Mouse (Mus musculus) hindbrain, postnatal 0 days (tissue): ENCODE results near the gene Jun. TPM values are rescaled to one million over a fixed set of nuclear protein-coding genes. Genes with fewer than 3 reads are reported as not detected.

Experiments
- ATAC-seq: fragments of 200-750 bp; cut with Nextera tagmentation; 2 replicates; pipeline ENCODE4 v1.8.0; 2017; ENCODE audit warnings: mild to moderate bottlenecking, moderate TSS enrichment, moderate library complexity
- DNase-seq: peaks from one replicate; pipeline ENCODE4 v3.0.0-alpha.2; 2015; ENCODE audit warnings: low spot score
- H3K27ac ChIP-seq: fragments of 300-500 bp; sonication (generic); 2 replicates; pipeline ENCODE4 v1.5.1; 2014; ENCODE audit warnings: mild to moderate bottlenecking
- H3K27me3 ChIP-seq: fragments of 300-500 bp; sonication (generic); 2 replicates; pipeline ENCODE4 v1.6.1; 2014; ENCODE audit warnings: low read length, mixed read lengths; ENCODE audit not compliant: insufficient read depth
- H3K36me3 ChIP-seq: fragments of 300-500 bp; sonication (generic); 2 replicates; pipeline ENCODE4 v1.6.1; 2014; ENCODE audit warnings: low read length, mixed read lengths; ENCODE audit not compliant: insufficient read depth
- H3K4me1 ChIP-seq: fragments of 300-500 bp; sonication (generic); 2 replicates; pipeline ENCODE4 v1.6.1; 2014; ENCODE audit warnings: antibody characterized with exemption, low read length, mixed read lengths; ENCODE audit not compliant: insufficient read depth
- H3K4me2 ChIP-seq: fragments of 300-500 bp; sonication (generic); 2 replicates; pipeline ENCODE4 v1.6.1; 2014; ENCODE audit warnings: low read depth, mild to moderate bottlenecking, low read length, moderate library complexity, mixed read lengths
- H3K4me3 ChIP-seq: fragments of 300-500 bp; sonication (generic); 2 replicates; pipeline ENCODE4 v1.5.1; 2014; ENCODE audit warnings: low read length
- H3K9ac ChIP-seq: fragments of 300-500 bp; sonication (generic); replicated peaks from 2 replicates; pipeline ENCODE4 v1.6.1; 2014; ENCODE audit warnings: mild to moderate bottlenecking, low read length, moderate library complexity, mixed read lengths
- H3K9me3 ChIP-seq: fragments of 300-500 bp; sonication (generic); 2 replicates; pipeline ENCODE4 v1.6.1; 2016; ENCODE audit warnings: low read length, mixed read lengths
- CTCF ChIP-seq: IDR thresholded peaks from 2 replicates; pipeline ENCODE4 v1.5.1; 2016; ENCODE audit warnings: antibody characterized with exemption, control low read depth, low read depth
- WGBS: fragments of 180-500 bp; shearing (Covaris S2); extraction: QIAGEN DNeasy Blood & Tissue Kit; methylation state at CpG from one replicate; pipeline ENCODE4 v1.1.7; 2014; 5-methylcytosine and 5-hydroxymethylcytosine counted together
- polyA plus RNA-seq: library from polyadenylated mRNA; unstranded; fragments of >200 nt; fragmentation: Nextera tagmentation; extraction: Ambion mirVana; gene quantifications from 2 replicates; pipeline ENCODE4 v1.2.1, GENCODE M21; 2015
- total RNA-seq: library from RNA; depleted of rRNA; stranded (reverse); fragments of >200 nt; gene quantifications from 2 replicates; pipeline ENCODE4 v1.2.3, GENCODE M21; 2014

Jun gene
- total and polyA plus RNA-seq, 2 experiments from 2014 or later = 57.5 to 74.4 TPM

DNA sequence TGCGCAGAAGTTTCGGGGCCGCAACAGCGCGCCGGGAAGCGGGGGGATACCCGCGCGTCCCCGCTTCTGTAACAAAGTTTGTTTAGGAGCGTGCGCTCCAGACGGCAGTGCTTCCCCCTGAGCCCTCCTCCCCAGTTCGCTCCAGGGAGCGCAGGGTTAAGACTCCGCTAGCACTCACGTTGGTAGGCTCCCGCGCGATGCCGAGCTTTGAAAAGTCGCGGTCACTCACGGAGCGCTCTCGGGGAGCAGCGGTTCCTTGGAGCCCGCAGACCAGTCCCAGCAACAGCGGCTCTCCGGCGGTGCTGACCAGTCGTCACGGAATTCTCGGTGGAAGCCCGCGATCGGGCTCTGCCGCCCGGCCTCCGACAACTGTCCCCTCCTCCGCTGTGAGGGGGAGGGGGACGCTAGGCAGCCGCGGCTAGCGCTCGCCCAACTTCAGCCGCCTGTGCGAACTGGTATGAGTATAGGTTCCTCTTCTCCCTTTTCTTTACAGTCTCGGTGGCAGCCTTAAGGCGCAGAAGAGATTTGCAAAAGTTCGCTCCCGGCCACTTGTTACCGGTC is 631 bp downstream of the Jun start:
- Histone ChIP-seq H3K9ac (peak overlapping the region; percentile 82), H3K9me3 (no peaks in the 10 kb centered on the region), H3K4me2 (peak overlapping the region; percentile 79), H3K27me3 (no peaks in the 10 kb centered on the region), H3K27ac (peak overlapping the region; percentile 92), H3K4me1 (peaks cover 7% of the 10 kb centered on the region), H3K36me3 (no peaks in the 10 kb centered on the region), H3K4me3 (peak overlapping the region; percentile 84)
- ATAC-seq (no peak), DNase-seq (peak; percentile 69)
- WGBS = under 1% methylated on average over 54 of the region's 54 CpGs
- no peak for TF ChIP-seq CTCF

DNA sequence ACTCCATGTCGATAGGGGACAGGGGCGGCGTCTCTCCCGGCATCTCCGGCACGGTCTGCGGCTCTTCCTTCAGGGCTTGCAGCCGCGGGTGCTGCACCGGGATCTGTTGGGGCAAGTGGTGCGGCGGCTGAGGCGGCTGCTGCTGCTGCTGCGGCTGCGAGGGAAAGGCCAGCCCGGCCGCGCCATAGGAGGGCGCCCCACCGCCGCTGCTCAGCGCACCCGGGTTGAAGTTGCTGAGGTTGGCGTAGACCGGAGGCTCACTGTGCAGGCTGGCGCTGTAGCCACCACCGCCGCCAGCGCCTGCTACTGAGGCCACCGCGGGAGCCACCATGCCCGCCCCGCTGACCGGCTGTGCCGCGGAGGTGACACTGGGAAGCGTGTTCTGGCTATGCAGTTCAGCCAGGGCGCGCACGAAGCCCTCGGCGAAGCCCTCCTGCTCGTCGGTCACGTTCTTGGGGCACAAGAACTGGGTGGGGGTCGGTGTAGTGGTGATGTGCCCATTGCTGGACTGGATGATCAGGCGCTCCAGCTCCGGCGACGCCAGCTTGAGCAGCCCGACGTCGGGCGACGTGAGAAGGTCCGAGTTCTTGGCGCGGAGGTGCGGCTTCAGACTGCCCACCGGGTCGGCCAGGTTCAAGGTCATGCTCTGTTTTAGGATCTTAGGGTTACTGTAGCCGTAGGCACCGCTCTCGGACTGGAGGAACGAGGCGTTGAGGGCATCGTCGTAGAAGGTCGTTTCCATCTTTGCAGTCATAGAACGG is 1.3 kb downstream of the Jun start:
- H3K9me3 ChIP-seq = no peaks in the 10 kb centered on the region
- WGBS = under 1% methylated on average over 70 of the region's 70 CpGs
- no peak for ATAC-seq

DNA sequence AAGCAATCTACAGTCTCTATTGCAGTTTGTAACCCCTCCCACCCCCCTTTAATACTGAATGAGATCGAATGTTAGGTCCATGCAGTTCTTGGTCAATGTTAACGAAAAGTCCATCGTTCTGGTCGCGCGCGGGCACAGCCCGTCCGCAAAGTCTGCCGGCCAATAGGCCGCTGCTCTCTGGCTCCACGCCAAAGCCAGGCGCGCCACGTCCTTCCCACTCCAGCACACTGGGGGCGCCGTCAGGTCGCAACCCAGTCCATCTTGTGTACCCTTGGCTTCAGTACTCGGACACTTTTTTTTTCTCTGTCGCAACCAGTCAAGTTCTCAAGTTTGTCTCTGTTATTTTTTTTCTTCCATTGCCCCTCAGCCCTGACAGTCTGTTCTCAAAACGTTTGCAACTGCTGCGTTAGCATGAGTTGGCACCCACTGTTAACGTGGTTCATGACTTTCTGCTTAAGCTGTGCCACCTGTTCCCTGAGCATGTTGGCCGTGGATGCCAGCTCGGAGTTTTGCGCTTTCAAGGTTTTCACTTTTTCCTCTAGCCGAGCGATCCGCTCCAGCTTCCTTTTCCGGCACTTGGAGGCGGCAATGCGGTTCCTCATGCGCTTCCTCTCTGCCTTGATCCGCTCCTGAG is 2.0 kb downstream of the Jun start:
- WGBS = under 1% methylated on average over 34 of the region's 34 CpGs
- ATAC-seq (no peak), DNase-seq (peak; percentile 89)
- Histone ChIP-seq H3K9ac (peak overlapping the region; percentile 82), H3K36me3 (no peaks in the 10 kb centered on the region), H3K9me3 (no peaks in the 10 kb centered on the region), H3K4me3 (peak overlapping the region; percentile 84), H3K4me1 (peaks cover 7% of the 10 kb centered on the region), H3K27ac (peak overlapping the region; percentile 92), H3K27me3 (no peaks in the 10 kb centered on the region), H3K4me2 (peak overlapping the region; percentile 79)
- peak; percentile 67 for TF ChIP-seq CTCF

More for the DNA sequence above, 1.3 kb downstream of the Jun start:
- Histone ChIP-seq H3K4me2 (peak overlapping the region; percentile 79), H3K36me3 (no peaks in the 10 kb centered on the region), H3K4me3 (peak overlapping the region; percentile 84), H3K4me1 (peaks cover 7% of the 10 kb centered on the region), H3K27ac (peak overlapping the region; percentile 92), H3K27me3 (no peaks in the 10 kb centered on the region), H3K9ac (peak overlapping the region; percentile 82)
- peak; percentile 51 for TF ChIP-seq CTCF
- DNase-seq = peak; percentile 85

DNA sequence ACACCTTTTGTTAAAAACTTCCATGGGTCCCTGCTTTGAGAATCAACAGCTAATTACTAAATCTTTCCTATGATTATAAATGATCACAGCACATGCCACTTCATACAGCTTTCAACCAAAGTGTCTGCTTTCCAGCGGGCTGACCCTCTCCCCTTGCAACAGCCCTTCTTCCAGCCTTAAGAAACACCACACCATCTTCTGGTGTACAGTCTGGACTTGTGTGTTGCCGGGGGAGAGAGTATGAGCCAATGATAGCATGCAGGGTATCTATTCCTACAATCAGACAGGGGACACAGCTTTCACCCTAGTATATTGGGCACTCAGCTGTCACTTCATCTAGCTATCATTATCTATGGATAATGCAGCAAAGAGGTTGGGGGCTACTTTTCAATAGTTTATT is 2.9 kb downstream of the Jun start:
- ATAC-seq (no peak), DNase-seq (no peak)
- no peaks in the 10 kb centered on the region for H3K9me3 ChIP-seq
- H3K4me2 ChIP-seq = peak overlapping the region; percentile 79
- H3K36me3 ChIP-seq = no peaks in the 10 kb centered on the region
- peak overlapping the region; percentile 84 for H3K4me3 ChIP-seq
- no peak overlapping the region for H3K27ac ChIP-seq
- 19% methylated on average over 2 of the region's 2 CpGs for WGBS
- H3K4me1 ChIP-seq = peaks cover 7% of the 10 kb centered on the region
- no peak for TF ChIP-seq CTCF
- no peaks in the 10 kb centered on the region for H3K27me3 ChIP-seq
- H3K9ac ChIP-seq = peak overlapping the region; percentile 30; the same call in 1 of the 2 replicates

DNA sequence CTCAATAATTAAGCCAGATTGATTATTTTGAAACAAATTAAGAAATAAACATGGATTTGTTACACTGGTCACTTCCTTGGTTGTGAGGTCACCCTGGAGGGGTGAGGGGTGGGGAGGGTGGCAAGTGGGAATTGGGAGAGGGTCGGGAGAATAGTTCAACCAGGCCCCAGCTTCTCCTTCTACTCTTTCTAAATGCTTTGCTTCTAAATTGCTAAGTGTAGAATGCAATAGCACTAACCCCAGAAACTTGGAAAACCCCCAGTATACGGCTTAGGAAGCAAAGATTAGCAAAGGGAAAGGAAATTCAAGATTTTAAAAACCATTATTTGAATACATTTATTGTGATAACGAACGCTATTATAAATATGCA is 3.3 kb downstream of the Jun start:
- DNase-seq (no peak), ATAC-seq (no peak)
- Histone ChIP-seq H3K4me3 (peak overlapping the region; percentile 84), H3K9me3 (no peaks in the 10 kb centered on the region), H3K27me3 (no peaks in the 10 kb centered on the region), H3K9ac (0 out of 2 replicates have a peak overlapping the region, but pooled peaks have one; percentile 30), H3K27ac (no peak overlapping the region), H3K4me1 (peaks cover 7% of the 10 kb centered on the region), H3K4me2 (peak overlapping the region; percentile 79), H3K36me3 (no peaks in the 10 kb centered on the region)
- 61% methylated on average over 4 of the region's 4 CpGs for WGBS
- TF ChIP-seq CTCF = no peak

DNA sequence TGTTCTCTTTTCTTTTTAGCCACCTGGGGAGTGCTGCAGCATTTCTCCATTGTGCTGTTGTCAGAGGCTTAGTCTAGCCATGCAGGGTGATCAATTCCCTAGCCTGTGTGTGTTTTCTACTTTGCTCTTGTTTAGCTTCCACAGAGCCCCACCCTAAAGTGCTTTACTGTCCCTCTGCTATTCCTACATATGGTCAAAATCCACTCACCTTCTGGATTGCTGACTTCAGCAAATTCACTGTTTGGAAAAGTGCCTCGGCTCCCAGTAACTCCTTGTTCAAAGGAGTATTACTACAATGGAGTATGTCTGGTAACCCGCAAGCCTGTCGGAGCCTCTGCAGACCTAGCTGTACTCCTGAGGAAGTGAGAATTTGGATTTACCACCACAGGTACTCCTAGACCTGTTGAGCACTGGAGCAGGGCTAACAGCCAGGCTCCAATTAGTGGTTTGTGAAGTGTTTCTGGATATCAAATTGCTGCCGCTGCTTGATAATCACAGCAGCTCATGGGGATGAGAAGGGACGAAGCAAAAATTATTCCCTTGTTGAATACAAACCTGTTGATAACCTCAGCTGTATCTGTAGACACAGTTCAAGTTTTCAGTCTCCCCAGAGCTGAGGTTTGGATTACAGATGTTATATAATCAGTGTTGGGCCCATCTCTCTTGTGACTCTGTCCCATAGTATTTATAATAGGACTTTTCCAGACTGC is 3.8 kb downstream of the Jun start:
- DNase-seq (peak; percentile 10), ATAC-seq (no peak)
- 40% methylated on average over 5 of the region's 5 CpGs for WGBS
- H3K36me3 ChIP-seq = no peaks in the 10 kb centered on the region
- H3K4me3 ChIP-seq = peak overlapping the region; percentile 84
- H3K9ac ChIP-seq = no peak overlapping the region
- H3K4me1 ChIP-seq = peaks cover 7% of the 10 kb centered on the region
- H3K27ac ChIP-seq = no peak overlapping the region
- H3K27me3 ChIP-seq = no peaks in the 10 kb centered on the region
- no peak for TF ChIP-seq CTCF
- H3K4me2 ChIP-seq = peak overlapping the region; percentile 79
- no peaks in the 10 kb centered on the region for H3K9me3 ChIP-seq
